Mouse (Mus musculus) left cerebral cortex, postnatal 10 days (tissue): ENCODE measurements around the gene Snap29. TPM values are rescaled to one million over a fixed set of nuclear protein-coding genes. Genes with fewer than 3 reads are reported as not detected.

Source experiments
- DNase-seq, 2 experiments: peaks; one replicate each; pipeline ENCODE4 v3.0.0; 2021 to 2022; ENCODE audit warnings: low spot score in 2 of 2, mixed read lengths in 1 of 2; ENCODE audit errors: extremely low spot score in 1 of 2
- intact Hi-C: fragments of 180-260 bp; cut with DNase I; formaldehyde crosslinking; loops from one replicate; pipeline ENCODE4 v1.15.1; 2025
- total RNA-seq, 2 experiments: library from RNA; stranded (reverse); gene quantifications; 2 replicates each; pipeline ENCODE4 v1.2.3; 2021

Gene Snap29
- 10 to 100 TPM; 28.5 to 30.9 TPM for total RNA-seq

DNA sequence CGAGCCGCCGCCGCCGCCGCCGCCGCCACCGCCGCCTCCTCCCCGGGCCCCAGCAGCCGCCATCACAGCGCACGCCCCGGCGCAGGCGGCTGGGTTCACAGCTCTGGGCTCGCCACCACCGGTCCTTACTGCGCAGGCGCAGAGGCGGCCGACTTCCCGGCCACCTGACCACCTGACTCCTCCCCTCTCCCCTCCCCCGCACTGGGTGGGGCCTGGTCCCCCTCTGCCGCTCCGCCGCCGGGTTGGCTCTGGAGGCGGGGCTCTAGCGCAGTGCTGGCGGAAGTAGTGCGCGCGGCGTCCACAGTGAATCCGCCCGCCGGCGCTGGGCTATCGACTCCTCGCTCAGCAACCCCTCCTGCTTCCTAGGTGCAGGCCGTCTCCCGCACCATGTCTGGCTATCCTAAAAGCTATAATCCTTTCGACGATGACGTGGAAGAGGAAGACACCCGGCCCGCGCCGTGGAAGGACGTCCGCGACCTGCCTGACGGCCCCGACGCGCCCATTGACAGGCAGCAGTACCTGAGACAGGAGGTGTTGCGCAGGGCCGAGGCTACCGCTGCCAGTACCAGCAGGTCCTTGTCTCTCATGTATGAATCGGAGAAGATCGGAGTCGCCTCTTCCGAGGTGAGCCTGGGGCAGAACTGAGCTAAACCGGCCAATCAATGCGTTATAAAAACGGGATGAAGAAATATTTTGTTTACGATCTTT is at the start of gene Snap29, which contains the start of gene Pi4ka:
Snap29 (plus strand) TSS at position 251 of the 708 bp plus-strand sequence.
Pi4ka (minus strand) TSS at position 579 of the 708 bp plus-strand sequence.
- intact Hi-C loops: loop anchor here (2.0 kb wide), 1 partner anchor 47 kb away; no protein-coding TSS in a partner anchor
- DNase-seq: peak; percentile 99 to 100

GRCm38 (mm10) chr16:17356031-17356430 is 49.8 kb upstream of the Snap29 start:
- intact Hi-C loops: no loop called here
- no peak for DNase-seq

GRCm38 (mm10) chr16:17358787-17359186 is 47.0 kb upstream of the Snap29 start:
- no peak for DNase-seq

GRCm38 (mm10) chr16:17382306-17382705 is 23.5 kb upstream of the Snap29 start:
- intact Hi-C loops: no loop called here
- no peak for DNase-seq

More at GRCm38 (mm10) chr16:17358787-17359186, 47.0 kb upstream of the Snap29 start:
- intact Hi-C loops: no loop called here

DNA sequence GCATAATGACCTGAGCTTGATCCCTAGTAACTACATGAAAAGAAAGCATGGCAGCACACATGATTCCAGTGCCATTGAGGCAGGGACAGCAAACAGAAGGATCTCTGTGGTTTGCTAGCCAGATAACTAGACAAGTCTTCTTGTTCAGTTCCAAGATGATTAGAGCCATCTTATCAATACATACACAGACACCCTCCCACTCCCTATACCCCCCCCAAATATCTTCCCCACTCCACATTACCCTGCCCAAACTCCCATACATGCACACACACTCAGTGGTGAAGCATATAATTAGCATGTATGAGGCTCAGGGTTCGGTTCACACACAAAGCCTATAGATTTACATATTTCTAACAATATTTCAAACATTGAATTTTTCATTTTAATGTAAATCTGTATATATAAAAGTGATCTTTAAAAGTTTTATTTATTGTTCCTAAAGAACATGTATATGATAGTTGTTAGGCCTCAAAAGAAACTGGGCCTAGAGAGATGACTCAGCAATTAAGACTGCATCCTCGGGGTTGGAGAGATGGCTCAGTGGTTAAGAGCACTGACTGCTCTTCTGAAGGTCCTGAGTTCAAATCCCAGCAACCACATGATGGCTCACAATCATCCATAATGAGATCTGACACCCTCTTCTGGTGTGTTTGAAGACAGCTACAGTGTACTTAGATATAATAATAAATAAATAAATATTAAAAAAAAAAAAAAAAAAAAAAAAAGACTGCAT is 22.0 kb upstream of the Snap29 start:
- intact Hi-C loops: no loop called here

GRCm38 (mm10) chr16:17392784-17393183 is 13.0 kb upstream of the Snap29 start:
- peak in 1 of 2 experiments; percentile 55 for DNase-seq
- intact Hi-C loops: no loop called here

More for the DNA sequence above, 22.0 kb upstream of the Snap29 start:
- no peak for DNase-seq

GRCm38 (mm10) chr16:17402855-17403254 is 2.9 kb upstream of the Snap29 start:
- DNase-seq: peak in 1 of 2 experiments; percentile 31
- intact Hi-C loops: no loop called here

DNA sequence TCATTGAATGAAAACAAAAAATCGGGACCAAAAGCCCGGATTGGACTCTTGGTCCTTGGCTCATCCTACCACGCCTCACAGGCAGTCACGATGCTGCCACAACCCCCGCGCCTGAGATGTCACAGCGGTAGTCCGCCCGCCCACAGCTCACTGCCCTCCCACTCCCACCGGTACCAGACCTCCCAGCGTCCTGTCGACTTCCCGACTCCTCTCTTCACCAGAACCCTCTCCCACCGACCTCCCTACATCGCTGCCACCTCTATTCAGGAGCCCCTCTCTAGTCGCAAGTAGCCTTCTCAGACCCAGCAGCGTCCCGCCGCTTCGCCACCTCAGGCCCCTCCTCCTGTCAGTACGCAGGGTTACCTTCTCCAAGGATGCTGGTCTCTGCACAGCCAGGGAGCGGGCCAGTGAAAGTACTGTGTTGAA is 502 bp upstream of the Snap29 start:
- peak; percentile 70 to 87 for DNase-seq
- intact Hi-C loops: no loop called here

DNA sequence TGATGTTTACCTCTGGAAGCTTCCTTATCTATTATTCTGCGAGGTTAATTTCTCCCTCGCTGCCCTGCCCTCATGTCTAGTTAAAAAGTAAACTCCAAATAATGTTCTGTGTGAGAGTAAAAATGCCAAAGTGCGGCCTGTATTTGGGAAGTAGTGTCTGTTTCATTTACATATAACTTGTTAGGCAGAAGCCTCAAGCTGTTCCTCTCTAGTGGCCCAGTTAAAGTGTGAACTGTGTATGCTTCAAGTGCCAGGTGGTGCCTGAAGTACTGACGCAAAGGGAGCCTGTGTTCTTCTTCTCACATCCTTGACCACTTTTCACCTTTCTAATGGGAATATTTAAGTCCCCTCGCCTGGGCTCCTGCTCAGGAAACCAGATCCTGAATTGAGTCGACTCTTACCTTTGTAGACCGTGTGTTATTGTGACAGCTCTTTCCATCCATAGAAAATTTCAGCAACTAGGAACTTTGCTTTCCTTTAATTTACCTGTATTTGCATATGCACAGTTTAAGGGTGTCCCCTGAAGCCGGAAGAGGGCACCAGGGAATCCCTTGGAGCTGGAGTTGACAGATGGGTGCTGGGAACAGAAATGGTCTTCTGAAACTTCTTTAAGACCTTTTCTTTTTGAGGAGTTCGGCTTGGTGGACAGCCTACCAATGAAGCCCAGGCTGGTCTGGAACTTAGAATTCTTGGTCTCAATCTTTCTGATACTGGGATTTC is 886 bp downstream of the Snap29 start:
- DNase-seq: peak in 1 of 2 experiments; percentile 24
- intact Hi-C loops: loop anchor here (2.0 kb wide), 1 partner anchor 46 kb away; no protein-coding TSS in a partner anchor

DNA sequence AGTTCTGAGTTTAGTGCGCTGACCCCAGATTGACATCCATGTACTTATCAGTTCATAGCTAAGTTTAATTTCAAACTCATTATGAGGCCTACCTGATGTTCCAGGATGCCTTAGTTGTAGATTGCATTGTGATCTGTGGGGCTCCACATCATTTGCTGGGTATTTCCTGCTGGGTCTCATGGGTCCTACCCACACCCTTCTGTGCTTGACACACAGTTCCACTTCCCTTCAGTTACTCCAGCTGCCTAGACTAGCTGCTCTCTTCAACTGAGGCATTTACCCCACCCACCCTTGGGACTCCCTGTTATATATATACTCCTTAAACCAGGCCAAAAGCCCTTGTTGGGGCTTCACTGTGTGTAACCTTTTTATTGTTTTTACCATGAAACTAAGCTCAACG is 3.3 kb downstream of the Snap29 start:
- intact Hi-C loops: no loop called here

DNA sequence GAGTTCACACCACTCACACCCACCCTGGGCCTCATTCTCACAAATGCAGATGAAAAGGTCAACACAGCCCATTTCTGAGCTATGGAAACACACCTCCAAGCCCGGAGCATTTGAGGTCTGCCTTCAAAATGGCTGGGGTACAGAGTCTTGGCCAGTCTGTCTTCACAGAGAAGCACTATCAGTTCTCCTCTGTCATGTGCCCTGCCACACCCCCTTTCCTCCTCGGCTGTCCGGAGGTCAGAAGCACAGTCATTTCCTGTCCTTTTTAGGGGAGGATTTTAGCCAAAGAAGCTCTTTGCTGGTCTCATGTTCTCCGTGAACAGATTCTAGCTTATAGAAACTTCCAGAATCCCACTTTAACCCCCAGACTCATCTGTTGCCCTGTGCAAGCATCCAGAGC is 4.4 kb downstream of the Snap29 start:
- intact Hi-C loops: no loop called here

More for the DNA sequence above, 3.3 kb downstream of the Snap29 start:
- no peak for DNase-seq

DNA sequence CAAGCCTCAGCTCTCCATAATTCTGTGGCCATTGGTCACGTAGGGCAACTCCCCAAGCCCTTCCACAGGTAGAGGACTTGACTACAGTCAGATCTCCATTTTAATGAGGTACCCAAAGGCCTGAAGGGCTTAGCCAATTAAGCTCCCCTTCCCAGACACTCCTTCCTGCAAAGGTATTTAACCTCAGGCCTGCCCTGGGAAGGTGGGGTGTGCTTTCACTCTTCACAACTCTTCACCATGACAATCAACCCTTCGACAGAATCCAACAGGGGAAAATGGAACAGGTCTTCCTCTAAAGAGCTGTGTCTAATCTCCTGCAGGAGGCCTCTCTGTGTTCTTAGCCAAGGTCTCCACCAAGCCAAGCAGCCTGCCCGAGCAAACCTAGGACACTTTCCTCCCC is 17.2 kb downstream of the Snap29 start:
- DNase-seq: no peak
- intact Hi-C loops: no loop called here

More for the DNA sequence above, 4.4 kb downstream of the Snap29 start:
- DNase-seq: peak in 1 of 2 experiments; percentile 27

GRCm38 (mm10) chr16:17432576-17432975 is 26.8 kb downstream of the Snap29 start:
- intact Hi-C loops: no loop called here
- no peak for DNase-seq

DNA sequence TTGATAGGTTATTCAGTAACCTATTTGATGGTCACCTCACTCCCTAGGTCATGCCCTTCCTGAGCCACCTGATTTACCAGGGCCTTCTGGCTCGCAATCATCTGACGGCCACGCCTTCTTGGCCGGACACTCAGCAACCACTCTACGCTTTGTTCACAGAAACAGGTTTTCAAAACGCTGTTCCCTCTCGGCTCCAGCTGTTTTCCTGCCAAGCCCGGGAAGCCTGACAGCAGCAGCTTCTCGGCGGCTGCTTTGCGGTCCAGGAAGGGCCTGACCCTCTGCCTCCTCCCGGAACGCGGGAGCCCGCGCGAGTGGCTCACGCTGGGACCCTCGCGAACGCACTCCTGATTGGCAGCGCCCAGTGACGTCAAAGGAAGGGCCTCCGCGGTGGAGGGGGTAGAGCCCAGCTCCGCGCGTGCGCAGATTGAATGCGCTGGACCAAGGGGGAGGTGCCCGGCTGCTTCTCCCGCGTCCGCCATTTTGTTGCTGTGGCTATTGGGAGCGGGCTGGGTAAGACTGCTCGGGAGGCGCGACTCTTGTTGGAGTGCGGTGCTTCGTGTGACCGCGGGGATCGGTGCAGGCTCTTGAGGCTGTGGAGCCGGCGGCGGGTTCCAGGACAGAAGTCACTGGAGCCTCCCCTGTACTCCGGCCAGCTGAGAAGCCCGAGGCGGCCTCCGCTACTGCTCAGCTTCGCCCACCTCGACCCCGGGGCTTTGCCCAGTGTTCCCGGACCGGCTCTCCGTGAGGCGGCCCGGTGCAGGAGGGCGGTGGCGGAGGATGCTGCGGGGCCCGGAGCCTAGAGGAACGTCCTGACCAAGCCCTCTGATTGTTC is 46.0 kb downstream of the Snap29 start, which contains the start of gene Crkl:
Crkl (plus strand) TSS at position 447 of the 832 bp plus-strand sequence.
- intact Hi-C loops: loop anchor here (2.0 kb wide), 1 partner anchor 45 kb away; the partner anchor contains the start of gene Pi4ka

GRCm38 (mm10) chr16:17452373-17452715 is 46.6 kb downstream of the Snap29 start:
- peak; percentile 36 to 64 for DNase-seq
- intact Hi-C loops: loop anchor here (2.0 kb wide), 1 partner anchor 46 kb away; the partner anchor contains the start of gene Pi4ka

More for the DNA sequence above, 46.0 kb downstream of the Snap29 start, which contains the start of gene Crkl:
- DNase-seq: peak; percentile 97 to 99

GRCm38 (mm10) chr16:17456901-17457300 is 51.1 kb downstream of the Snap29 start:
- intact Hi-C loops: no loop called here
- DNase-seq: no peak

DNA sequence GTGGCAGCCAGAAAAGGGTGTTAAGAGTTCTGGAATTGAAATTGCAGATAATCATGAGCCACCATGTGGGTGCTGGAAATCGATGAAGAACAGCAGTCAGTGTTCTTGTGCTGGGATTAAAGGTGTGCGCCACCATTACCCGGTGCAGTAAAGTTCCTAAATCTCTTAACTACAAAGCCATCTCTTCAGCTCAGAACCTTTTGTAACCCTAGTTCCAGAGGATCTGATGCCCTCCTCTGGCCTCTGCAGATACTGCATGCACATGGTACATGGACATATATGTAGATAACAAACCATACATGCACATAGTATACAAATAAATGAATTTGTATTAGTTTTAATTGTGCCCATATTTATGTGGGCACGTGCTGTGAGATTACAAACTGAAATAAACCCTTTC is 54.5 kb downstream of the Snap29 start:
- no peak for DNase-seq
- intact Hi-C loops: no loop called here

DNA sequence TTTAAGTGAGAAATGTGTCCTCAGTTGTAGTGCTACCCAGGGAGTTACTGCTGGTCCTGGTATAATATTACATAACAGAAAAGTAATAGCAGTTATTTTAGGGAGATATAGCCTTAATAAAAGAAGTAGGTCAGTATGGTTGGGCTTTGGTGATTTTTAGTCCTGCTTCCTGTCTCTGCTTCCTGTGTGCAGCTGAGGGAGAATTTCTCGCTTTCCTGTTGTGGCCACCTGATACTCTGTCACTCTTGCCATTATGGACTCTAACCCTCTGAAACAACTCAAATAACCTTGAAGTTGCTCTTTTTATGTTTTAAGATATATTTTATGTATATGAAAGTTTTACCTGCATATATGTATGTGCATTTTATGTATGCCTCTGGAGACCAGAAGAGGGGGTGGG is 55.8 kb downstream of the Snap29 start:
- intact Hi-C loops: no loop called here
- no peak for DNase-seq
